Mouse (Mus musculus) heart, postnatal 0 days (tissue): ENCODE measurements around the gene Stap2.

Experiments
- CTCF ChIP-seq: IDR thresholded peaks from 2 replicates; pipeline ENCODE4 v1.5.1; 2016; ENCODE audit warnings: antibody characterized with exemption, control low read depth, low read depth
- EP300 ChIP-seq: IDR thresholded peaks from 2 replicates; pipeline ENCODE4 v1.6.1; 2016; ENCODE audit warnings: antibody characterized with exemption, low read depth

- TF ChIP-seq EP300 (no peak), CTCF (no peak)
Measured at GRCm38 (mm10) chr17:55971453-55971852, 33.9 kb downstream of the Stap2 start.
